Mouse (Mus musculus) adrenal gland (tissue): Measurements from ENCODE around the gene Apba3.
"Not testable (repeated sequence)": the region's sequence is repeated elsewhere in the genome, so short reads cannot be mapped to it uniquely, and the experiment has no call there.

Experiments used
- intact Hi-C: fragments of 180-260 bp; cut with DNase I; formaldehyde crosslinking; loops from one replicate; pipeline ENCODE4 v1.15.1; 2025
- long read RNA-seq, 2 experiments: library from polyadenylated mRNA; unstranded; transcript quantifications; one replicate each; pipeline ENCODE4 v2.0.0; 2020; ENCODE audit warnings: borderline replicate concordance in 1 of 2; ENCODE audit not compliant: insufficient replicate concordance in 1 of 2

The Apba3 gene
- long read RNA-seq, experiment 1, transcript Apba3-201 (11 exons, 2,106 nt), result major isoform, 9 of 14 reads
- long read RNA-seq, experiment 1, partial matches to known transcripts, result 0 of 14 reads
- long read RNA-seq, experiment 1, other reads (novel, unspliced or antisense), result 5 of 14 reads
- long read RNA-seq, experiment 2, transcript Apba3-201 (11 exons, 2,106 nt), result major isoform, 11 of 20 reads
- long read RNA-seq, experiment 2, partial matches to known transcripts, result 0 of 20 reads
- long read RNA-seq, experiment 2, other reads (novel, unspliced or antisense), result 9 of 20 reads

GRCm38 (mm10) chr10:81266211-81267105 is at the start of gene Apba3, which contains the start of gene Mrpl54:
Gene Apba3 (plus strand): TSS chr10:81266960.
Gene Mrpl54 (minus strand): TSS chr10:81266934.
- intact Hi-C loops, result no loop called here

- intact Hi-C loops, result loop anchor here (10.0 kb wide), 1 partner anchor 238 kb away; the partner anchor contains the start of gene Nfic
Observed at GRCm38 (mm10) chr10:81217267-81217666, 49.5 kb upstream of the Apba3 start.

GRCm38 (mm10) chr10:81217964-81218363 is 48.8 kb upstream of the Apba3 start:
- intact Hi-C loops, result loop anchor here (2.0 to 10.0 kb wide), 2 partner anchors 23 to 237 kb away; partner anchors contain the start of gene Nfic

DNA sequence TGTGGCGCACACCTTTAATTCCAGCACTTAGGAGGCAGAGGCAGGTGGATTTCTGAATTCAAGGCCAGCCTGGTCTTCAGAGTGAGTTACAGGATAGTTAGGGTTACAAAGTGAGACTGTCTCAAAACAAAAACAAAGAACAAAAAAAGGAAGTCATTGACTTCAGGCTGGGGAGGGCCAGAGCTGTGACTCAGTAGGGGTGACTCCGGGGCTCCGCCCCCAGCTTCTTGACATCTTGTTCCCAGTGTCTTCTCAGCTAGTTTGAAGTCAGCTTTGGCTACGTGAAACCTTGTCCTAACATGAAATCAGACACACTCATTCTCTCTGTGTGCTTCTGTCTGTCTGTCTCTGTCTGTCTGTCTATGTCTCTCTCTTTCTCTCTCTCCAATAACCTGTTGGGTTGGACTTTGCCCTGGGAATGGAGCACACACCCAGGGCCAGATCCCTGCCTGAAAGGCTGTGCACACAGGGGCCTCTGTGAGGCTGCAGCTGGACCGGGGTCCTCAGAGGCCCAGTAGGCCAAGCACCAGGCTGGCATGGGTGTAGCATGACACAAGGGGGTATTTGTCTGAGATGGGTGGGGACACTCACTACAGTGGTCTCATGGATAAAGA is 45.3 kb upstream of the Apba3 start:
- intact Hi-C loops, result no loop called here

GRCm38 (mm10) chr10:81223731-81224130 is 43.0 kb upstream of the Apba3 start:
- intact Hi-C loops, result not testable (repeated sequence)

DNA sequence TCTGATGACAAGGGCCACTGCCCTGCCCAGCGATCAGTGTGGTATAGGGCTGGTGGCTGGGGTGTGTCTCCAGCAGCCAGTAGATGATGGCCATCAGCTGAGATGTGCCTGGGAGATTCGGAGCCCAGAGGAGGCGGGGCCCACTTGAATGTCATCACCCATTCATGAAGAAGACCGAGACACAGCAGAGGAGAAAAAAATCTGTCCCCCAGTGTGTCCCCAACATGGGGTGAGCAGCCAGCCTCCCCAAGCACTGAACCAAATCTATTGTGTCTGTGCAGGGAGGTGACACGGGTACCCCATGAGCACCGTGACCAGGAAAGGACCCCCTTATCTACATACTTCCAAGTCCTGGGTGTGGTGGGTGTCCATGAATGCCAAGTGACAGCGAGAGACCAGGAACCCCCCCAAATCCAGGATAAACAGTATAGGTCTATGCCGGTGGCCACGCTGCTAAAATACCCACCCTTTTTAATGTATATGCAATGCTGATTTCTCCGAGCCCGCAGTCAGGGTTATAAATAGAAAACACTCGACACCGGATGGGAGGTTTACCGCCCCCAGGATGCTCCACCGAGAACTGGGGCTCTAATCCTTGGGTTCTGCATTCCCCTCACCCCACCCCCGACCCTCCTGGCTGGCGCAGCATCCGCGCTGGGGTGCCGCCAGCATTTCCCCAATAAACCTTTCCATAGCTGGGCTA is 36.9 kb upstream of the Apba3 start:
- intact Hi-C loops, result loop anchor here (5.0 kb wide), 1 partner anchor 33 kb away; no protein-coding TSS in a partner anchor

DNA sequence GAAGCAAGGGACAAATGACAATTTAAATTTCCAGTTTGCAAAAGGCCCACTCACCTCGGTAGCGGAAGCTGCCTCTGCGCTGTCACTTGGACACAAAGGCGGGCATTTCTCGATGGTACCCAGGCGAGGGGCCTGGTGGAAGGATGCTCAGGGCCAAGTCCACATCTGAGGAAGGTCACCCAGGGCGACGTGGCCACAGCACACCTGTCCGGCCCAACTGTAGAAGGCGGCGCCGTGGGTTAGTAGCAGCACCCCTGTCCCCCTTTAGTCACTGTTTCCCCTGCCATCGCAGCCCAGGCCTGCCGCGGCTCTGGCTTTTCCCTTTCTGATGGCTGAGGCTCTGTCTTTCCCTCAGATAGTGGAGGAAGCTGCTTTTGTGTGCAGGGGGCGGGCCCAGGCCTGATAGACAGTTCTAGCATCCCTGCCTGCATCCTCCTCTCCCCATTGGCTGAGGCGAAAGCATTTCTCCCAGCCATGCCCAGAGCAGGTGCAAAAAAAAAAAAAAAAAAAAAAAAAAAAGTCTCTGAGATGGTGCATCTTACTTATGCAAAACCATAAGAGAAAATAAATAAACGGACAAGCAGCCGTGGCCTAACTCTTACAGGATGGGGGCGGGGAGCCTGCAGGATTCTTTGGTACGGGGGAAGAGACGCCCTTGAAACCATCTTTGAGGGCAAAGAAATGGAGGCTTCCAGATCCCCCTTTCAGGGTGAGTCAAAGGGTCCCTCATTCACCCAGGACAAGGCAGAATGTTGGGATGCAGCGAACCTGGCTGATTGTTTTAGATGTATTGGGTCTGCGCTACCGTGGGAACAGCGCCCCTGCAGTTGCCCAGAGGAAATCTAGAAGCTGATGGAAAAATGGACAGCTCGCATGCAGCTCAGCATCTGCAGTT is 36.1 kb upstream of the Apba3 start, which contains the start of gene Atcay:
Gene Atcay (minus strand): TSS at position 396 of the 895 bp plus-strand sequence.
- intact Hi-C loops, result loop anchor here (5.0 kb wide), 1 partner anchor 33 kb away; no protein-coding TSS in a partner anchor

DNA sequence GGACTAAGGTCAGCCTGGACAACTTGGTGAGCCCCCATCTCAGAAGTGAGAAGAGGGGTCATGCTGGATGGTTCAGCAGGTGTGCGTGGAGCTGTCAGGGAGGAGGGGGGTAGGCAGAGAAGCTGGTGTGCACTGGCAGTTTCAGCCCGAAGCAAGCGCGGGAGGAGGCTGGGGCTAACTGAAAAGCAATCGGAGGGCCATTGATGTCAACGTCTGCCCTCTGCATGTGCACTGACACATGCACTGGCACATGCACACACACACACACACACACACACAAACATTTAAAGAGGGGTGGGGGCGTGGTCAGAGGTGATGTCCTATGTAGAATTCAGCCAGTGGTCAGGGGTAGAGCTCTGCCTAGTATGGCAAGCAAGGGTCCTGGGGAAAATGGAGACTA is 35.3 kb upstream of the Apba3 start:
- intact Hi-C loops, result loop anchor here (5.0 kb wide), 1 partner anchor 34 kb away; no protein-coding TSS in a partner anchor

DNA sequence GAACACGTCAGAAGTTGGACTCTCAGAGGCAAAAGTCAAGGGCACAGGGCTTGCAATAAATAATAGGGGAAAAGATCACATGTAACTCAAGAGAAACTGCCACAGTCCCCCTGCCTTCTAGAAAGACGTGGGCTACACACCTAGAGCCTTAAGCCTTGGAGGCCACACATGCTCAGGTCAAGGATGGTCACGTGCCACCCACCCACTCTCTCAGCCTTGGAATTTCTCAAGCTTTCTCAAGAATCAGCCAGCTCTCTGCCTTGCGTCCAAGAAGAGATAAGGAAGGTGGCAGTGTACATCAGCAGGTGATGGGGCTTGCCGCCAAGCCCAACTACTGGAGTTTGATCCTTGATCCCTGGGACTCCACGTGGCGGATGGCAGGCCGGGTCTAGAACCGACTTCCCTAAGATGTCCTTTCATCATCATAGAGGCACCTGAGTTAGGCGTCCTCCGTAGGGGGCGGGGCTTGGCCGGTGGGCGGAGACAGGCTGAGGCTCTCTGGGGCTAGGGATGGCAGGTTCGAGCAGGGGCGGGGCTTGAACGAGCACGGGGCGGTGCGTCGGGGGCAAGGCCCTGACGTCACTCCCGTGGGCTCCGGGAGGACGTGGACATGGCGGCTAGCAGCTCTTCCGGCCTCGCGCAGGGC is 34.1 kb upstream of the Apba3 start, which contains the start of gene Zfr2:
Gene Zfr2 (plus strand): TSS at position 576 of the 646 bp plus-strand sequence.
- intact Hi-C loops, result loop anchor here (5.0 kb wide), 1 partner anchor 35 kb away; no protein-coding TSS in a partner anchor

GRCm38 (mm10) chr10:81233226-81233585 is 33.6 kb upstream of the Apba3 start:
- intact Hi-C loops, result loop anchor here (5.0 kb wide), 1 partner anchor 36 kb away; no protein-coding TSS in a partner anchor

- intact Hi-C loops, result loop anchor here (5.0 kb wide), 1 partner anchor 37 kb away; no protein-coding TSS in a partner anchor
Observed at GRCm38 (mm10) chr10:81234206-81234605, 32.6 kb upstream of the Apba3 start.

GRCm38 (mm10) chr10:81236471-81237268 is 30.1 kb upstream of the Apba3 start:
- intact Hi-C loops, result no loop called here

DNA sequence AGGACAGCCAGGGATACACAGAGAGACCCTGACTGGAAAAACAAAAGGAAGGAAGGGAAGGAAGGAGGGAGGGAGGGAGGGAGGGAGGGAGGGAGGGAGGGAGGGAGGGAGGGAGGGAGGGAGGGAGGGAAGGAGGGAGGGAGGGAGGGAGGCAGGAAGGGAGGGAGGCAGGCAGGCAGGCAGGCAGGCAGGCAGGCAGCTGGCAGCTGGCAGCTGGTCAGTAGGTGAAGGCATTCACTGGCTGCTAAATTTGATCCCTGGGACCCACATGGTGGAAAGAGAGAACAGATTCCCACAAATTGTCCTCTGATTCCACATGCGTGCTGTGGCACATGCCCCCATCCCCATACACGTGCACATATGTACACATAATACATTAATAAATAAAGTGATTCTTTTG is 28.1 kb upstream of the Apba3 start:
- intact Hi-C loops, result no loop called here

DNA sequence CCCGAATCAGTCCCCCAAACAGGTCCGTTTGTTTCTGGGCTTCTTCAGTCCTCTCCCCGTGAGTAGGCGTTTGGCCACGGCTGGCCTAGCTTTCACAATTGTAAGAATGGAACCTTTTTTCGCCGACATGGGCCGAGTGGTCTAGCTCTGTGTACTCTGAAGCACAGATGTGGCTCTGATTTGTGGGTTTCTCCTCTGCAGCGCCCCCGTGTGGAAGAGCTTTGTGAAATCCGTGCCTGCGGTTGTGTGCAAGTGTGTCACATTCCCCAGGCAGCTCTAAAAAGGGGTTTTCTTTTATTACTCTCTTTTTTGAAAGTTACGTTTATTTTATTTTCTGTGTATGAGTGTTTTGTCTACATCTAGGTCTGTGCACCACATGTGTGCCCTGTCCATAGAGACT is 25.9 kb upstream of the Apba3 start:
- intact Hi-C loops, result no loop called here

DNA sequence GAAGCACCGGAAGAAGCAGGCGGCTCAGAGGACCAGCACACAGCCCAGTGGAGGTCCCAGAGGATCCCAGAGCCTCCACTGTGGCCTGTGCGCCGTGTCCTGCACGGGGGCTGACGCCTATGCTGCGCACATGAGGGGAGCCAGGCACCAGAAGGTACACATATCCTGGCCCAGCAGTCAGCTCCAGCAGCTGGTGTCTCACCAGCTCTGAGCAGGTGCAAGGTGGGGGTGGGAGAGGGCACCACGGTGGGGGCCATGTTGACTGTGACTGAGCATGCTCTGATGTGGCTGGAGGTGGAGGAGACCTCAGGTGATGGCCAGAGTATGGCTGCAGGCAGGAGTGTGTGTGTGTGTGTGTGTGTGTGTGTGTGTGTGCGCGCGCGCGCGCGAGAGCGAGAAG is 24.7 kb upstream of the Apba3 start:
- intact Hi-C loops, result no loop called here

- intact Hi-C loops, result no loop called here
Observed at GRCm38 (mm10) chr10:81244146-81244545, 22.6 kb upstream of the Apba3 start.

- intact Hi-C loops, result no loop called here
Observed at GRCm38 (mm10) chr10:81244595-81244994, 22.2 kb upstream of the Apba3 start.

- intact Hi-C loops, result no loop called here
Observed at GRCm38 (mm10) chr10:81245166-81245565, 21.6 kb upstream of the Apba3 start.
